9 mouse cellular contexts compared by ENCODE assay signal in genomic region chr10:59503433-59504210, GRCm38 (mm10).
DNase-seq lines count a peak whose midpoint lies in the region; ATAC-seq lines count a peak whose summit lies in the region.
"Had no signal": no experiment of that assay in that cellular context is flagged by ENCODE, and none has a peak within 500 bp of the region (broad histone marks: within the 10 kb centered on the region; RNA-seq: fewer than 3 reads in every experiment).

No protein-coding gene starts in this region.

- DNase-seq in brain, adult 2 months (ENCODE audit: low read depth, low spot score): peak; percentile 80
- DNase-seq in heart, postnatal 14 days: peak; percentile 55 to 58
- DNase-seq in kidney, postnatal 25 days: peak; percentile 44 to 68
- DNase-seq in liver, embryonic 13.5 days: no peak
- DNase-seq in T-cell, adult 2 months (ENCODE audit: low spot score): no peak
- DNase-seq in urinary bladder, postnatal 25 days (ENCODE audit: low spot score): no peak

- peak overlapping the region; percentile 22; the same call in 1 of the 2 replicates for H3K4me3 ChIP-seq in forebrain, embryonic 16.5 days (replicated peaks; ENCODE audit: low read length)
- 0 out of 2 replicates have a peak overlapping the region, but pooled peaks have one; percentile 3 for H3K4me3 ChIP-seq in liver, embryonic 13.5 days (replicated peaks)
- peak overlapping the region; percentile 1; the same call in 1 of the 2 replicates for H3K4me3 ChIP-seq in neural tube, embryonic 15.5 days (replicated peaks)
- H3K4me3 ChIP-seq: megakaryocyte, embryonic 14.5 days had no signal

- no peaks in the 10 kb centered on the region for H3K27me3 ChIP-seq in forebrain, embryonic 16.5 days (replicated peaks; ENCODE audit: control insufficient read depth, insufficient read depth, low read length)
- no peaks in the 10 kb centered on the region for H3K27me3 ChIP-seq in liver, embryonic 13.5 days
- no peaks in the 10 kb centered on the region for H3K27me3 ChIP-seq in neural tube, embryonic 15.5 days (replicated peaks)
- H3K27me3 ChIP-seq: megakaryocyte, embryonic 14.5 days had no signal

- H3K9me3 ChIP-seq in forebrain, embryonic 16.5 days (ENCODE audit: control insufficient read depth, low read length): no peaks in the 10 kb centered on the region
- H3K9me3 ChIP-seq in liver, embryonic 13.5 days (replicated peaks): no peaks in the 10 kb centered on the region
- H3K9me3 ChIP-seq in neural tube, embryonic 15.5 days (replicated peaks): no peaks in the 10 kb centered on the region
- H3K9me3 ChIP-seq: megakaryocyte, embryonic 14.5 days had no signal

- 0 out of 2 replicates have a peak overlapping the region, but pooled peaks have one; percentile 22 for H3K9ac ChIP-seq in forebrain, embryonic 16.5 days (replicated peaks; ENCODE audit: low read depth, low read length)
- no peak overlapping the region for H3K9ac ChIP-seq in liver, embryonic 13.5 days
- H3K9ac ChIP-seq in neural tube, embryonic 15.5 days (replicated peaks): no peak overlapping the region

- peaks cover 8% of the 10 kb centered on the region for H3K4me1 ChIP-seq in forebrain, embryonic 16.5 days (replicated peaks; ENCODE audit: control insufficient read depth, insufficient read depth, low read length)
- H3K4me1 ChIP-seq in liver, embryonic 13.5 days (replicated peaks): peaks cover 3% of the 10 kb centered on the region
- peaks cover 16% of the 10 kb centered on the region for H3K4me1 ChIP-seq in neural tube, embryonic 15.5 days

- WGBS in forebrain, embryonic 16.5 days: 49% methylated on average over 31 of the region's 31 CpGs
- WGBS in liver, embryonic 13.5 days (ENCODE audit: insufficient replicate concordance): 68% methylated on average over 31 of the region's 31 CpGs
- WGBS in neural tube, embryonic 15.5 days: 49% methylated on average over 31 of the region's 31 CpGs

- no peak overlapping the region for H3K27ac ChIP-seq in forebrain, embryonic 16.5 days (ENCODE audit: low read length)
- H3K27ac ChIP-seq in liver, embryonic 13.5 days: no peak overlapping the region
- H3K27ac ChIP-seq in neural tube, embryonic 15.5 days (replicated peaks): no peak overlapping the region

- intact Hi-C loops in heart, postnatal 14 days (cut with DNase I): loop anchor here (5.0 kb wide), 2 partner anchors 39 to 114 kb away; partner anchors contain the start of genes Gm10322 and Mcu

- peak; percentile 75 for ATAC-seq in forebrain, embryonic 16.5 days
- peak; percentile 20; the same call in 1 of the 2 replicates for ATAC-seq in liver, embryonic 13.5 days (ENCODE audit: low read depth)
- ATAC-seq in neural tube, embryonic 15.5 days (ENCODE audit: low FRiP score): peak; percentile 64; the same call in 1 of the 2 replicates

- H3K36me3 ChIP-seq in forebrain, embryonic 16.5 days (ENCODE audit: control insufficient read depth, insufficient read depth): no peaks in the 10 kb centered on the region
- H3K36me3 ChIP-seq in liver, embryonic 13.5 days: no peaks in the 10 kb centered on the region
- no peaks in the 10 kb centered on the region for H3K36me3 ChIP-seq in neural tube, embryonic 15.5 days

- peak overlapping the region; percentile 50 for H3K4me2 ChIP-seq in forebrain, embryonic 16.5 days (ENCODE audit: low read length)
- H3K4me2 ChIP-seq in liver, embryonic 13.5 days: peak overlapping the region; percentile 39
- H3K4me2 ChIP-seq in neural tube, embryonic 15.5 days: peak overlapping the region; percentile 46

Comparison
In these comparisons a context has a peak if more than half of its experiments do, and no peak if none do; other contexts are left out.
1. DNase-seq: peak in brain, adult 2 months (single experiment), heart, postnatal 14 days (2 of 2) and kidney, postnatal 25 days (2 of 2); none in liver, embryonic 13.5 days (single experiment), T-cell, adult 2 months (single experiment) and urinary bladder, postnatal 25 days (single experiment).
2. ATAC-seq: peak in every context shown above with its lines; median percentile 75 in forebrain, embryonic 16.5 days; 64 in neural tube, embryonic 15.5 days; 20 in liver, embryonic 13.5 days.
3. Peak in every context shown above with its lines, with median percentiles within 50 percentile points of each other: H3K4me2 ChIP-seq and H3K4me3 ChIP-seq.